Mouse (Mus musculus) frontal cortex, postnatal 36 days (tissue): ENCODE data around the gene Igsf21.

ENCODE experiments used
- DNase-seq, 2 experiments: peaks; one replicate each; pipeline ENCODE4 v3.0.0; 2022; ENCODE audit warnings: low spot score in 2 of 2

Igsf21 gene

GRCm38 (mm10) chr4:140053042-140053441 is 193.5 kb downstream of the Igsf21 start:
- no peak for DNase-seq

DNA sequence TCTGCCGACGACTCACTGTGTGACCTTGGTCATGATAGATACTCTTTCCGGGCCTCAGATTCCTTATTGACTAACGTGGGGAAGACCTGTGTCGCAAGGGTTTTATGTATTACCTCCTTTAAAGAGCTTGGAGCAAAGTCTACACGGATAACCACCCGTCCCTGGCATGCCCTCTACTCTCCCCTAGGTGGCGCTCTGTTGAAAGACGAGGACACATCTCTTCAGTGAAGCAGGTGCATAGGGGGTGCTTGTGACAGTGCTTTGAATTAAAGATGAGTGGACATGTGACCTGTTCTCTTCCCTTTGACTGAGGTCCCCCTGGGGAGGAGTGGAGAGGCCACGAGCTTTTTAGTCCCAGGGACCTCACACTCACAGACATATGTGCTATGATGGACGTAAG is 194.0 kb downstream of the Igsf21 start:
- no peak for DNase-seq

GRCm38 (mm10) chr4:140047807-140048362 is 198.7 kb downstream of the Igsf21 start:
- DNase-seq = no peak

DNA sequence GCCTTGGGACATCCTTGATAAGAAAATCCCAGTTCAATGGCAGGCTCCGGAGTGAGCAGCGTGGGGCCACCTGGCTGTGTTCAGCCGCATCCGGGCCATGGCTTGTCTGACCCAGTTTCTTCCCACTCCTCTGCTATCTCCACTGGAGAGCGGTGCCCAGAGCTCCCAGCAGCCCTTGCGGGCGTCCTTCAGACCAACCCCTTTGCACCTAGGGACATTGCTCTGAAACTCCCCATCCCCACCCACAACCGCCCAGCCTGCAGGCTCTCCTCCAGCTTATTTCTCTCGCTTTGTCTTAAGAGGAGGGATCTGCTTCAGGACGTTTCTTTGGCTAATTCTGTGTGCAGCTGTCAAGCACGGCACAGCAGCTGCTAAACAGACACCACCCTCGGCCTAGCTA is 202.6 kb downstream of the Igsf21 start:
- DNase-seq = no peak

- DNase-seq = no peak
These were observed 207.8 kb downstream of the Igsf21 start for GRCm38 (mm10) chr4:140038586-140039411.

GRCm38 (mm10) chr4:140037784-140038387 is 208.7 kb downstream of the Igsf21 start:
- peak in 1 of 2 experiments; percentile 65 for DNase-seq

DNA sequence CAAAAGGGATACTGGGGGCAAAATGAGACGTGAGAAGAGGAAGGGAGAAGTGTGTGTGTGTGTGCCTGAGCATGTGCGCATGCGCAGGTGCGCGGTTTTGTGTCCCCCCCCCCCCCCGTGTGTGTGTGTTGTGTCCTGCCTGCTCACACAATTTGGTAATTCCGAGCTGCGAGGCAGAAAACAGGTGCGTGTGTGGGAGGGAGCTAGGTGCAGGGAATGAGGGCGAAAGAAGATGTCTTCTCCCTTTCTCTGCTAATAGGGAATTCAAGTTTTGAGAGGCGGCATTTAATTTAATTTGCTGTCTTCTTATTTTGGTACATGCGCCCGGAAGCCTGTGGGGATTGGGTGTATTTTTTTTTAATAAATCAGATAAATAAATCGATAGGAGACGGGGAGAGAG is 211.4 kb downstream of the Igsf21 start:
- DNase-seq = no peak

GRCm38 (mm10) chr4:140033394-140033793 is 213.2 kb downstream of the Igsf21 start:
- peak in 1 of 2 experiments; percentile 52 for DNase-seq

DNA sequence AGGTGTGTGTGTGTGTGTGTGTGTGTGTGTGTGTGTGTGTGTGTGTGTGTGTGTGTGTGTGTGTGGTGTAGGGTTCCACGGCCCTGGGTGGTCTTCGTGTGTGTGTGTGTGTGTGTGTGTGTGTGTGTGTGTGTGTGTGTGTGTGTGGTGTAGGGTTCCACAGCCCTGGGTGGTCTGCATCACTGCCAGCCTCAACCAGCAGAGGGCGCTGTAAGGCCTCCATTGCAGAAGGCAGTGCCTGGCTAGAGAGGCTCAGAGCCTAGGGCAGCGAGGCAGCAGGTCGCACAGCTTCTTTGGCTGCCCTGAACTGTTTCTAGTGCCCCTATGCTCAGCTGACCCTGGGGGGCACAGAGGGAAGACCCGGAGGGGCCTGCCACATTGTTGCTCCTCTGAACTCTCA is 216.2 kb downstream of the Igsf21 start:
- peak in 1 of 2 experiments; percentile 57 for DNase-seq

DNA sequence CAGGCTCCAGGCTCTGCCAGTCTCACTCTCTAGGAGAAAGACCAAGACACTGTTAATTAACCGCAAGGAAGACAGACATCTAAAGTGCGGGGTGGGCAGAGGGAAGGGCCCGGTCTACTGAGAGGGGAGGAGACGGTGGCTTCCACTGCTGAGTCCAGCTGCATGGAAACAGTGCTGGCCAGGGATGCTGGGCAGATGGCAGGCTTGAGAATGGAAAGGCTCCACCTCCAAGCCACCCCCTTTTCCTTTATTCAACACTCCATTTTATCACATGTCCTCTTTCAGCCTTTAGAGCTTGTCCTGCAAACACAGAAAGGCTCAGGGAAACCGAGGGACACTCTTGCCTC is 216.6 kb downstream of the Igsf21 start:
- peak in 1 of 2 experiments; percentile 49 for DNase-seq

DNA sequence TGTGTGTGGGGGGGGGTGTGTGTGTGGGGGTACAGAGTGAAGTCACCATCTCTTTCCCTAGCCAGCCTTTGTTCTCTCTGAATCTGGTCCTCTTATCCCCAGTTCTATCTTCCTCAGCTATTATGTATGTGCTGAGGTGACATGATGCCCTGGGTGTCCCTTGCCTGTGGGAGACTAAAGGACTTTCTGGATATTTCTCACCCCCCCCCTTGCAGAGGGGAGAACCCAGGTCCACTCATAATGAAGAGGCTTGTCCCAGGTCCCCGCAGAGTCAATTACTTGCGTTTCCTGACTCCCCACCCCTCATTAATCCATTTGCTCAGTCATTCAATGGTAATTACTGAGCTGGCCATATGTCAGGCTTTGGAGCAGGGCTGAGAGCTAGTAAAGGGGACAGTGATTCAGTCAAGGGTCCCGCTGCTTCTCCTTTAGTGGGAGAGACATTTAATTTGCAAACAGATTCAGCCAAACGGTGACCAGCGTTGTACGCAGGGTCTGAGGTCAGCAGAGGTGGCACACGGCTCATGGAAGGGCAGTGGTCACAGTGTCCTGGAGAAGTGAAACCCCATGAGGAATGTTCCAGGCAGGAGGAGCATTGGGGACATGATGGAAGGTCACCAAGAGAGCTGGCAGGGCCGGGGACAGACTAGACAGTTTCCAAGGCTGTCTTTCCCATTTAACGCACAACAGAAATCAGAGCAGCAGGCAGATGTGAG is 217.1 kb downstream of the Igsf21 start:
- DNase-seq = no peak

DNA sequence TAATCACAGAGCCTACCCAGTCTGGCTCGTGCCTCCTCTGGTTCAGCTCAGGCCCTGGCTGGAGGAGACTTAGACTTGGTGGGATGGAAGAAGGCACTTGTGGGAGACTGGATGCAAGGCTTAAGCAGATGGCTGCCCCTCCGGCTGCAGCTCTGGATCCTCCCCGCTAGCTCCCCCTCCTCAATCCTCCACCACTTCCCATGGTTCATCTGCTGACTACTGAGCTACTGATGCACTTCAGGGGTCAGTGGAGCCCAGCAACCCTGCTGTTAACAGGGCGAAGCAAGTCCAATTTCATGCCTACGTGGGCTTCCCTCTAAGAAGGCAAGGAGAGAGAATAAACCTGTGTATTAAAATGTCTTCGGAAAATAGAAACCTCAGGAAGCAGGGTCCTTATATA is 222.8 kb downstream of the Igsf21 start:
- no peak for DNase-seq

DNA sequence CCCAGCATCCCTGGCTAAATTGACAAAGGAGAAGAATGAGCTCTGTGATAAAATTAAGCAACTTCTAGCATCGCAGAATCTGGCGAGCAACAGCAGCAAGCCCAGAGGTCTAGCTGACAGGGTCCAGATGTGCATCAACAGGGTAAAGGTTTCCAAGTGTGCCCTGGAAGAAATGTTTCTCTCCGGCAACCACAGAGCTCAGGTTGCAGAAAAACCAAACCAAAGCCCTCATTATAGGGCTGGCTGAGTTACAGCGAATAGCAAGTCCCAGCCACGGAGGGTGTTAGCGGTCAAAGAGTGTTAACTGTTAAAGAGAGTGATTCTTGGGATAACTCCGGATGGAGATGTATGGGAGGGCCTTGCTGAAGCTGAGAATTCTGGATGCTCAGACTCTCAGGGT is 230.7 kb downstream of the Igsf21 start:
- DNase-seq = no peak

DNA sequence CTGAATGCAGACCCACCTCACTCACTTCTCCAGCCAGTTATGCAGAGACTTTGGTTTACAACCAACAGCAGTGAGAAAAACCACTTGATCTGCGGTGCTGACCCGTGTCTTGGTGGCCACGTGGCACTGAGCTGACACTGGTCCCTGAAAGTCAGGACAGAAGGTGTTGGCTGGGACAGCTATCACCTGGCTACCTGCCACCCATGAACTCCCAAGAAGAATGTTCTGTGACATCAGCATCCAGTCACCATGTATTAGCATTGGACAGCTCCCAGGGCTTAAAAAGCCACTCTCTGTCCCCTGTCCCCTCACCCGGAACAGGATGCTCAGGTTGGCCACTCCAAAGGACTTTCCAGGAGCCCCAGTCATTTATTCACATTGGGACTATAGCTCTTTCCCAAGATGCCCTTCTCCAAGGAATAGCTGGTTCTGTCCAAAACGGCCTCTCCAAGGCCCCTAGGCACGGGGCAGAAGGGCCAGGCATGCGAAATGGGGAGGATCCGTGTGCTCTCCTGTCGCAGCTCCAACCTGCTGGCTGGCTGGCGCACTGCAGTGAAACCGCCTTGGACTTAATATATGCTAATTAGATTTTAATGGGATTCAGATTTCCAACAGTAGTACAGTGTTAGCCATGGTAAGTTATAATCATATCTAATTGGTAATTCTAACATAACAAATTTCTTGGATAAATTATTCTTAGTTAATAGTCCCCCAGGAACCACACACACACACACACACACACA is 235.7 kb downstream of the Igsf21 start:
- DNase-seq = no peak

- DNase-seq = no peak
These were observed 241.7 kb downstream of the Igsf21 start for GRCm38 (mm10) chr4:140004932-140005331.

DNA sequence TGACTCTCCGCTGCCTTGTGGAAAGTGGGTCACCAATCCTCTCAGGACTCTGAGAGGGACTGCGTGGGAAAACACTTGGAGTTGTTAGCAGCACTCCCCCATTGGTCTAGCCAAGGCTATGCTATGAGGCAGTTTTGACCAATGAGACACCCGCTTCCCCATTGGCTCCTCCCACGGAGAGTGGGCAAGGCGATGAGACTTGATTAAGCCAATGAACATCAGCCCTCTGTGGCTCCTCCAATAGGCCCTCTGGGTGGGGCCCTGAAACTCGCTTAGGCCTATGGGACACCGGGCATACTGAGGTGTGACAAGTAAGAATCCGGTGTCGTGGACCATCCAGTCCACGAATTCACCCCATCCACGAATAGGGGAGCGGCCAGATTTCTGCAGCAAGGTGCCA is 242.4 kb downstream of the Igsf21 start:
- peak; percentile 42 to 65 for DNase-seq

- DNase-seq = no peak
These were observed 244.5 kb downstream of the Igsf21 start for GRCm38 (mm10) chr4:140002069-140002468.

DNA sequence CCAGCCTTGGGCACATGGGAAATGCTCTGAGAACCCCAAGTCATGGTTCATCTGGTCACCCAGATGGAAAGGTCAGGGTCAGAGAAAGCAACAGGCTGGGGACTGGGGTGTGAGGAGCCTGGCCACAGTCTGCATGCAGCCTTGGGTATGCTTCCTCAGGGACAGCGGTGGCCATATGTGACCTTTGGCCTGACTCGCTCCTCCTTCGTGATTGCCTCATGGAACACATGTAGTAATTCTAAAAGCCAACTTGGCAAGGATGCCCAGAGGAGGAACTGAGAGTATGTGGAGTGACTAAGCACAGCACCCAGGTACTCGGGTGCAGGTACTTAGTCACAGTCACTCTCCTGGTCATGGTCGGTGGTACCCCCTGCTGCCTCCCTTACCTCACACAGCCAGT is 245.7 kb downstream of the Igsf21 start:
- DNase-seq = no peak

DNA sequence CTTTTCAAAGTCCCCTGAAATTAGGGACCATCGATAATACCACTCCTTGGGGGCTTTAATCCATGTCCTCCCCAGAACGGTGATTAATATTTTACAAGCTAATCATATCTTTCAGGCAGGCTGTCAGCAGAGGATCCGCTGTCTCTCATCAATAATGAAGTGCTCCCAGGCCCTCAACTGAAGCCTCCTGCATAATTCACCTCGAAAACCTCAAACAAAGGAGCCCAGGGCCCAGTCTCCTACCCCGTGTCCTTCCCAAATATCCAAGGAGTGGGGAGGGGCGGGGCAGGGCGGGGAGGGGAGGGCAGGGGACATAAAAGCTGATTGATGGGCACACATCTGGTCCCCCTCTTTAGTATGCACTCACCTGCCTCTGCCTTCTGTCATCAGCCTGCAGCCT is 247.6 kb downstream of the Igsf21 start:
- no peak for DNase-seq

DNA sequence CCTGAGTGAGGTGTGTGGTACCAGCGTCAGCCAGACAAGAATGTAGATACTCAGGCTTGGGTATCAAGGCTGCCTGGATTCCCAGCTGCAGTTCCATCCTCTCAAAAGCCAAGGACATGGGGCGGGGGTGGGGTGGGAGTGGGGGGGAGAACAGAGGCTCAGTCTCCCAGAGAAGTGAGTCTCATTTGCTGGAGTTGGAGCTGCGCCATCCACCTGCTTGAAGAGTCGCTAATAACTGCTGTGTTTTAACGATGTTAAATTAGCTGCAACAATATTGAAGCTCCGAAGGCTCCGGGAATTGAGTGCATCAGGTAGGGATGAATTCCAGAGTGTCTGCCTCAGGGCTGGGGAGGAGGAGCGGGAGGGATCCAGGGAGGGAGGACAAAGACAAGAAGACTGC is 250.9 kb downstream of the Igsf21 start:
- DNase-seq = no peak

- no peak for DNase-seq
These were observed 253.4 kb downstream of the Igsf21 start for GRCm38 (mm10) chr4:139993111-139993755.
